Mouse (Mus musculus): Measurements from ENCODE around the gene Tmem138. TPM values are rescaled to one million over a fixed set of nuclear protein-coding genes. Genes with fewer than 3 reads are reported as not detected.

The Tmem138 gene
- polyA plus RNA-seq, 1 experiment from 2014 or later: 35.0 TPM

DNA sequence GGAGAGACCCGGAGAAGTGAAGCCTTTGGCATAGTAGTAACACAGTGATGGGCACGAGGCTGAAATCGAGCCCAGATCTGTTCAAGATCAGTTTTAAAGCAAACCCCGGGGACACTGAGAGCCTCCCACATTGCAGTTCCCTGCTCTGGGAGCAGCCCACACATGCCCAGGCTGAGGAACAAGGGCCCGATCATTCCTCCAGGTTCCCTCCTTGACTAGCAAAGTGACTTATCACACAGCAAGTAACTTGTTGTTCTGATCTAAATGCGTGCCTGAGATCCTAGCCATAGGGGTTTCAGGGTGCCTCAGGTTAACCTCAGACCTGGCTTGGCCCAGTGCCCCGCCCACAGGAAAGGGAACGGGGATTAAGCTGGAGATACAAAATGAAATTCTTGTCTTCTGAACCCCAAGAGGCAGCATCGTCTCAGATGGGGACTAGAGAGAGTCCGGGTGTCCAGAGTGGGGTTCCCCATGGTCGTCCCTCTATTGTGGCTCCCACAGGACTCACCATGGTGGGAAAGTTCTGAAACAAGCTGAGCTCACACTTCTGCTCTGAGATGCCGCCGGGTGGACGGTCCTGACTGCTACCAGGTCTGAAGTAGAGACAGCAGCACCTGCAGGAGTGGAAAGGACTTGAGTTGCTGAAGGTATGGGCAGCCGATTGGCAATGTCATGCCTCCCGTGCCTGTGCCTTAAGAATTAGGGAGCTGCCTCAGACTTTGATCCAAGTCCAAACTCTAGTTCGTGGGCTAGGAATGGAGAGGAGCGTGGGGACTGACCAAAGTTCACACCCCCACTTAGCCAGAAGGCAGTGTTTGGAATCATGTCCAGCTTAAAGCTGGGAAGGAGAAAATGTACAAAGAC is 26.7 kb upstream of the Tmem138 start:
- peak overlapping the region; percentile 91 for H3K27ac ChIP-seq
- peak overlapping the region; percentile 4; the same call in 1 of the 2 replicates for H3K4me3 ChIP-seq (replicated peaks; ENCODE audit: low read depth, low read length)

DNA sequence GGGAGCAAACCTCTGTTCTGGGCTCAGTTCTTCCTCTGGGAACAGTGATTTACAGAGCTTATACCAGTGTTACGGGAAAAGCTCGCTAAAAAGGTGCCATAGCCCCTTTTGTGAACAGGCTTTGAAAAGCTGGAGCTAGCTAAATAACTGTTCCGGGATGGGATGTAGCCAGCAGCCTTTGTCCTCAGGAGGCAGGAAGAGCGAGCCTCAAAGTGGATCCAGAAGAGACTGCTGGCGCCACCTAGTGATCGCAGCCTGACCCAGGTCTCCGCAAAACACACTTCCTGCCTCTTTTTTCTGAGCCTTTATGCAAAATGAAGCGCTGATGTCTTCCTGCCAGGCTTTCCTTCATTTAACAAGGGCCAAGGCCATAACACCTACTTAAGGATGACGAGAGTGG is 25.6 kb upstream of the Tmem138 start:
- ATAC-seq (replicated peaks; ENCODE audit: low FRiP score, low read depth): 0 out of 2 replicates have a peak, but pooled peaks have one; percentile 40
- Histone ChIP-seq H3K9me3 (replicated peaks; ENCODE audit: low read length) (no peaks in the 10 kb centered on the region), H3K27ac (peak overlapping the region; percentile 90), H3K36me3 (ENCODE audit: insufficient read depth, low read length) (peaks cover 7% of the 10 kb centered on the region), H3K4me3 (replicated peaks; ENCODE audit: low read depth, low read length) (peak overlapping the region; percentile 25; the same call in 1 of the 2 replicates), H3K4me1 (replicated peaks; ENCODE audit: insufficient read depth, low read length) (peaks cover 12% of the 10 kb centered on the region), H3K27me3 (ENCODE audit: insufficient read depth, low read length) (no peaks in the 10 kb centered on the region), H3K9ac (ENCODE audit: low read depth, low read length) (peak overlapping the region; percentile 40), H3K4me2 (ENCODE audit: low read length) (peak overlapping the region; percentile 59)
- TF ChIP-seq CTCF (IDR thresholded peaks at IDR 0.05; ENCODE audit: low read depth): peak; percentile 94
- under 1% methylated on average over 9 of the region's 9 CpGs for WGBS
- DNase-seq (ENCODE audit: low spot score): peak; percentile 97

More for the DNA sequence above, 26.7 kb upstream of the Tmem138 start:
- peak; percentile 17 for DNase-seq (ENCODE audit: low spot score)
- no peaks in the 10 kb centered on the region for H3K27me3 ChIP-seq (ENCODE audit: insufficient read depth, low read length)
- ATAC-seq (replicated peaks; ENCODE audit: low FRiP score, low read depth): peak; percentile 7; the same call in 1 of the 2 replicates
- H3K4me1 ChIP-seq (replicated peaks; ENCODE audit: insufficient read depth, low read length): peaks cover 12% of the 10 kb centered on the region
- no peaks in the 10 kb centered on the region for H3K9me3 ChIP-seq (replicated peaks; ENCODE audit: low read length)
- peaks cover 14% of the 10 kb centered on the region for H3K36me3 ChIP-seq (ENCODE audit: insufficient read depth, low read length)
- WGBS: 69% methylated on average over 18 of the region's 18 CpGs
- H3K4me2 ChIP-seq (ENCODE audit: low read length): peak overlapping the region; percentile 59
- TF ChIP-seq CTCF (IDR thresholded peaks at IDR 0.05; ENCODE audit: low read depth): no peak
- peak overlapping the region; percentile 44; the same call in 1 of the 2 replicates for H3K9ac ChIP-seq (ENCODE audit: low read depth, low read length)

DNA sequence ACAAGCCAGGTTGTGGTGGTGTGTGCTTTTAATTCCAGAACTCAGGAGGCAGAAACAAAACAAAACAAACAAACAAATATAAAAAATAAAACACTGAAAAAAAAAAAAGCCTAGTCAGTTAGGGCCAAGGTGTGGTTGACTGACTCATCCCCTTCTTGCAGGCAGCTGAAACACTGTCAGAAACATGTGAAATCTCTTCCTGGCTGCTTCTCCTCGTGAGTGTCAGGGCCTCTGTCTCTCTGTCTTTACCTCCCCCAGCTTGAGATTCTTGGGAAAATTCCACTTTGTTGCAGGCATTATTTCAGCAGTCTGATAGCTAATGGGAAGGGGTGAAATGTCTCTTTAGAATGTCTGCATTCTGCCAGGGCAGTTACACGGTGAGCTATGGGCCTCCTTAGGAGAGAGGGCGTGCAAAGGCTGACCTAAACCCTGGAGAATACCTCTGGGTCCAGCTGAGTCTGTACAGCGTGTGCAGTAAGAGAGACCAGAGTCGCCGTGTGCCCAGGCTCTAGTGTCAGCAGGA is 25.1 kb upstream of the Tmem138 start:
- WGBS: 5% methylated on average over 6 of the region's 6 CpGs
- Histone ChIP-seq H3K4me2 (ENCODE audit: low read length) (peak overlapping the region; percentile 59), H3K36me3 (ENCODE audit: insufficient read depth, low read length) (0 out of 2 replicates have a peak, but pooled peaks cover 4% of the 10 kb centered on the region), H3K4me3 (replicated peaks; ENCODE audit: low read depth, low read length) (peak overlapping the region; percentile 25; the same call in 1 of the 2 replicates), H3K9ac (ENCODE audit: low read depth, low read length) (peak overlapping the region; percentile 40), H3K9me3 (replicated peaks; ENCODE audit: low read length) (no peaks in the 10 kb centered on the region), H3K27me3 (ENCODE audit: insufficient read depth, low read length) (no peaks in the 10 kb centered on the region), H3K4me1 (replicated peaks; ENCODE audit: insufficient read depth, low read length) (peaks cover 12% of the 10 kb centered on the region), H3K27ac (peak overlapping the region; percentile 90)
- TF ChIP-seq CTCF (IDR thresholded peaks at IDR 0.05; ENCODE audit: low read depth): no peak
- ATAC-seq (replicated peaks; ENCODE audit: low FRiP score, low read depth) (no peak), DNase-seq (ENCODE audit: low spot score) (peak; percentile 63)

DNA sequence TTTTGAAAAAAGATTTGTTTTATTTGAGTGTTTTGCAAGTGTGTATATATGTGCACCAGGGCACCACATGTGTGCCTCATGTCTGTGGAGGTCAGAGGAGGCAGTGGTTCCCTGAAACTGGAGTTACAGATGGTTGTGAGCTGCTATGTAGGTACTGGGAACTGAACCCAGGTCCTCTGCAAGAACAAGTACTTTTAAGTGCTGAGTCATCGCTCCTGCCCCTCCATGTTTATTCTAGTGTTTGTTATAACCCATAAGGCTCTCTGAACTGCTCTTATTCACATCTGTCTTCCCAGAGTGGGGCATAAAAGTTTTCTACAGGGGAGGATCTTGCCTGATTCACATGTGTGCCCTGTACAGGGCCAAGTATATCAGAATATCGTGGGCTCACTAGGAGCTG is 22.5 kb upstream of the Tmem138 start:
- Histone ChIP-seq H3K4me3 (replicated peaks; ENCODE audit: low read depth, low read length) (no peak overlapping the region), H3K4me1 (replicated peaks; ENCODE audit: insufficient read depth, low read length) (peaks cover 6% of the 10 kb centered on the region; the same call in 1 of the 2 replicates), H3K27ac (no peak overlapping the region), H3K9me3 (replicated peaks; ENCODE audit: low read length) (no peaks in the 10 kb centered on the region), H3K4me2 (ENCODE audit: low read length) (no peak overlapping the region), H3K36me3 (ENCODE audit: insufficient read depth, low read length) (peaks cover 15% of the 10 kb centered on the region), H3K9ac (ENCODE audit: low read depth, low read length) (no peak overlapping the region), H3K27me3 (ENCODE audit: insufficient read depth, low read length) (no peaks in the 10 kb centered on the region)
- ATAC-seq (replicated peaks; ENCODE audit: low FRiP score, low read depth) (no peak), DNase-seq (ENCODE audit: low spot score) (no peak)
- TF ChIP-seq CTCF (IDR thresholded peaks at IDR 0.05; ENCODE audit: low read depth): no peak
- WGBS: 94% methylated on average over 2 of the region's 2 CpGs

DNA sequence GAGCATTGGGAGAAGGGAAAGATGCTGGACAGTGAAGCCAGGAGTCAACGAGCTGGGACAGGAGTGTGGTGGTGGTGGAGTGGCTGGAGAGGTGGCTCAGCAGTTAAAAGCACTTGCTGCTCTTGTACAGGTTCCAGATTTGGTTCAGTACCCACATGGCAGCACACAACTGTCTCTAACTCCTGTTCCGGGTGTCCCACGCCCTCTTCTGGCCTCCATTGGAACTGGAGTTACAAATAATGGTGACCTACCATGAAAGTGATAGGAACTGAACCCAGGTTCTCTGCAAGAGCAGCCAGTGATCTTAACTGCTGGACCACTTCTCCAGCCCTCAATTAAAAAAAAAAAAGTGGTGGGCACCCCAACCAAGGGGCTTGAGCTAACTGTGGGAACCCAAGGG is 21.0 kb upstream of the Tmem138 start:
- H3K4me2 ChIP-seq (ENCODE audit: low read length): no peak overlapping the region
- no peaks in the 10 kb centered on the region for H3K27me3 ChIP-seq (ENCODE audit: insufficient read depth, low read length)
- DNase-seq (ENCODE audit: low spot score) (no peak), ATAC-seq (replicated peaks; ENCODE audit: low FRiP score, low read depth) (no peak)
- H3K27ac ChIP-seq: no peak overlapping the region
- 44% methylated on average over 3 of the region's 3 CpGs for WGBS
- H3K36me3 ChIP-seq (ENCODE audit: insufficient read depth, low read length): peaks cover 16% of the 10 kb centered on the region
- H3K9ac ChIP-seq (ENCODE audit: low read depth, low read length): no peak overlapping the region
- peak; percentile 41; the same call in 1 of the 2 replicates for TF ChIP-seq CTCF (IDR thresholded peaks at IDR 0.05; ENCODE audit: low read depth)
- 0 out of 2 replicates have a peak, but pooled peaks cover 1% of the 10 kb centered on the region for H3K4me1 ChIP-seq (replicated peaks; ENCODE audit: insufficient read depth, low read length)
- H3K9me3 ChIP-seq (replicated peaks; ENCODE audit: low read length): no peaks in the 10 kb centered on the region
- H3K4me3 ChIP-seq (replicated peaks; ENCODE audit: low read depth, low read length): no peak overlapping the region

DNA sequence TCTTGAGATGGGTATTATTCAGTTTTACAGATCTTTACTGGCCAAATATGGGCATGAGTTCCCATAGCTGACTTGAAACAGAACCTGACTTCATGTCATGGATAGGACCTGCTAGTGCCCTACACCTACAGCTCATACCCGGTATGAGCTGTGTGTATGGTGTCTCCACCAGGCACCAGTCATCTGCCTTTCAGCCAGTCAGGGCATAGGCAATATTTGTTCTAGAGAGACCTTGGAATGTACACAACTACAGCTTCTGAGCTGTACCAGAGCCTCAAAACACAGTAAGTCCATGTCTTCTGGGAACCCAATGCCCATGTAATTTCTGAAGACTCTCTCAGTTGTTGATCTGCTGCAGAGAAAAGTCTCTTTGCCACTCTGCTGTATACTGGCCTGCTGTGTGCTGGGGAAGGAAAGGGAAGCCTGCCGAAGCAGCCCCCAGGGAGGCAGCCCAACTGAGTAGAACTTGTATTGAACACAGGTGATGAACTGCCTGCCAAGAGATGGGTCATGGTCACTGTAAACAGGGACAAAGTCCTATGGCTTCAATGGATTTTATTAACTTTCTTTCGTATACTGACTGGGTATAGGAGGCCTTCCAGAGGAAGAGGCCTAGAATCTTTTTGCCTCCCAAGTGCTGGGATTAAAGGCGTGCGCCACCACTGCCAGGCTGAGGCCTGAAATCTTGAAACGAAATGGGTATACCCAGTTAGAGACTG is 14.7 kb upstream of the Tmem138 start:
- no peak overlapping the region for H3K9ac ChIP-seq (ENCODE audit: low read depth, low read length)
- H3K27me3 ChIP-seq (ENCODE audit: insufficient read depth, low read length): no peaks in the 10 kb centered on the region
- WGBS: 89% methylated on average over 6 of the region's 6 CpGs
- no peak overlapping the region for H3K27ac ChIP-seq
- H3K4me3 ChIP-seq (replicated peaks; ENCODE audit: low read depth, low read length): no peak overlapping the region
- peaks cover 21% of the 10 kb centered on the region for H3K36me3 ChIP-seq (ENCODE audit: insufficient read depth, low read length)
- H3K4me2 ChIP-seq (ENCODE audit: low read length): no peak overlapping the region
- no peak for TF ChIP-seq CTCF (IDR thresholded peaks at IDR 0.05; ENCODE audit: low read depth)
- no peak for ATAC-seq (replicated peaks; ENCODE audit: low FRiP score, low read depth)
- H3K4me1 ChIP-seq (replicated peaks; ENCODE audit: insufficient read depth, low read length): no peaks in the 10 kb centered on the region
- no peak for DNase-seq (ENCODE audit: low spot score)
- H3K9me3 ChIP-seq (replicated peaks; ENCODE audit: low read length): no peaks in the 10 kb centered on the region

All from kidney, postnatal 0 days (tissue).